Mouse (Mus musculus) CH12.LX (cell line): Measurements from ENCODE around the gene Mroh2b. TPM values are rescaled to one million over a fixed set of nuclear protein-coding genes. Genes with fewer than 3 reads are reported as not detected.

Experiments
- DNase-seq: peaks from one replicate; pipeline ENCODE4 v3.0.0-alpha.2; 2013; ENCODE audit errors: extremely low read depth
- H3K27ac ChIP-seq: 2 replicates; pipeline ENCODE4 v1.5.1; 2012; ENCODE audit warnings: low read depth, mild to moderate bottlenecking, control low read depth, moderate library complexity; ENCODE audit not compliant: insufficient read depth
- H3K27me3 ChIP-seq: replicated peaks from 2 replicates; pipeline ENCODE3; 2012; ENCODE audit warnings: inconsistent platforms
- H3K36me3 ChIP-seq, 2 experiments: replicated peaks in 1 of 2; 2 replicates each; pipeline versions ENCODE3 to v1.6.1; 2012; ENCODE audit warnings: inconsistent platforms in 1 of 2, low read length in 1 of 2, mild to moderate bottlenecking in 1 of 2, mixed read lengths in 1 of 2, moderate library complexity in 1 of 2; ENCODE audit not compliant: control insufficient read depth in 1 of 2, insufficient read depth in 1 of 2
- H3K4me1 ChIP-seq, 2 experiments: 2 replicates each; pipeline ENCODE4 v1.6.1; 2012; ENCODE audit warnings: inconsistent platforms in 1 of 2, moderate library complexity in 1 of 2; ENCODE audit not compliant: insufficient read depth in 2 of 2, control insufficient read depth in 1 of 2
- H3K4me2 ChIP-seq: 2 replicates; pipeline ENCODE4 v1.6.1; 2012; ENCODE audit warnings: low read depth, mild to moderate bottlenecking, control low read depth; ENCODE audit not compliant: poor library complexity, insufficient read depth, severe bottlenecking
- H3K4me3 ChIP-seq, 3 experiments: fragments of 150-350 bp in 1 of 3; sonication (generic) in 1 of 3; replicated peaks in 1 of 3; 2 replicates each; pipeline versions ENCODE3 to v1.5.1; 2011 to 2012; ENCODE audit warnings: low read depth in 2 of 3, low read length in 2 of 3, mild to moderate bottlenecking in 2 of 3, moderate library complexity in 2 of 3, control low read depth in 1 of 3, improper control_type of control experiment in 1 of 3, inconsistent platforms in 1 of 3, mixed read lengths in 1 of 3; ENCODE audit not compliant: poor library complexity in 1 of 3
- H3K79me2 ChIP-seq: replicated peaks from 2 replicates; pipeline ENCODE4 v1.6.1; 2012; ENCODE audit warnings: mild to moderate bottlenecking, moderate library complexity; ENCODE audit not compliant: control insufficient read depth, poor library complexity, insufficient read depth, severe bottlenecking; ENCODE audit errors: extremely low read depth
- H3K9ac ChIP-seq: 2 replicates; pipeline ENCODE4 v1.6.1; 2012; ENCODE audit warnings: low read depth, mild to moderate bottlenecking, control low read depth, moderate library complexity; ENCODE audit not compliant: insufficient read depth
- H3K9me3 ChIP-seq: replicated peaks from 2 replicates; pipeline ENCODE3; 2012; ENCODE audit warnings: low read length, inconsistent platforms, mixed read lengths
- BHLHE40 ChIP-seq: IDR thresholded peaks from 2 replicates; pipeline ENCODE4 v1.6.1; 2011; ENCODE audit warnings: mild to moderate bottlenecking, low read depth, low read length, improper control_type of control experiment
- CHD1 ChIP-seq: IDR thresholded peaks from 2 replicates; pipeline ENCODE4 v1.6.1; 2012; ENCODE audit warnings: low read depth, low read length, improper control_type of control experiment, inconsistent platforms
- CHD2 ChIP-seq: IDR thresholded peaks from 2 replicates; pipeline ENCODE4 v1.6.1; 2011; ENCODE audit warnings: low read length, improper control_type of control experiment
- CTCF ChIP-seq, 2 experiments: IDR thresholded peaks in 1 of 2; conservative IDR thresholded peaks in 1 of 2; 2 replicates each; pipeline ENCODE4 v1.5.1; 2011 to 2012; ENCODE audit warnings: low read depth in 2 of 2, low read length in 2 of 2, improper control_type of control experiment in 1 of 2, inconsistent platforms in 1 of 2, mild to moderate bottlenecking in 1 of 2, moderate library complexity in 1 of 2
- E2F4 ChIP-seq: IDR thresholded peaks from 2 replicates; pipeline ENCODE4 v1.6.1; 2011; ENCODE audit warnings: low read depth, low read length, improper control_type of control experiment; ENCODE audit not compliant: insufficient replicate concordance
- ELF1 ChIP-seq: IDR thresholded peaks from 2 replicates; pipeline ENCODE4 v1.6.1; 2014; ENCODE audit warnings: low read depth, mild to moderate bottlenecking, inconsistent platforms, low read length, improper control_type of control experiment
- EP300 ChIP-seq: IDR thresholded peaks from 2 replicates; pipeline ENCODE4 v1.6.1; 2011; ENCODE audit warnings: low read length, improper control_type of control experiment
- ETS1 ChIP-seq: conservative IDR thresholded peaks from 2 replicates; pipeline ENCODE4 v1.6.1; 2012; ENCODE audit warnings: low read depth, mild to moderate bottlenecking, inconsistent platforms, low read length, improper control_type of control experiment, moderate library complexity
- HCFC1 ChIP-seq: IDR thresholded peaks from 2 replicates; pipeline ENCODE4 v1.6.1; 2012; ENCODE audit warnings: low read depth, mild to moderate bottlenecking, inconsistent platforms, low read length, improper control_type of control experiment
- IRF4 ChIP-seq: IDR thresholded peaks from 2 replicates; pipeline ENCODE4 v1.6.1; 2014; ENCODE audit warnings: low read depth, mild to moderate bottlenecking, inconsistent platforms, low read length, improper control_type of control experiment
- JUND ChIP-seq: conservative IDR thresholded peaks from 2 replicates; pipeline ENCODE4 v1.6.1; 2011; ENCODE audit warnings: low read depth, low read length, improper control_type of control experiment
- MEF2A ChIP-seq: IDR thresholded peaks from 2 replicates; pipeline ENCODE4 v1.6.1; 2014; ENCODE audit warnings: low read depth, mild to moderate bottlenecking, inconsistent platforms, low read length, improper control_type of control experiment, borderline replicate concordance
- MXI1 ChIP-seq: IDR thresholded peaks from 2 replicates; pipeline ENCODE4 v1.6.1; 2011; ENCODE audit warnings: mild to moderate bottlenecking, low read depth, low read length, improper control_type of control experiment
- MYC ChIP-seq: IDR thresholded peaks from 2 replicates; pipeline ENCODE4 v1.6.1; 2011; ENCODE audit warnings: low read depth, mild to moderate bottlenecking, improper control_type of control experiment, low read length
- NELFE ChIP-seq: IDR thresholded peaks from 2 replicates; pipeline ENCODE4 v1.6.1; 2011; ENCODE audit warnings: low read depth, low read length, improper control_type of control experiment
- PAX5 ChIP-seq: IDR thresholded peaks from 2 replicates; pipeline ENCODE4 v1.6.1; 2012; ENCODE audit warnings: low read length, inconsistent platforms, mixed read lengths
- POLR2A ChIP-seq: IDR thresholded peaks from 2 replicates; pipeline ENCODE4 v1.6.1; 2011; ENCODE audit warnings: low read depth, mild to moderate bottlenecking, improper control_type of control experiment, low read length
- RAD21 ChIP-seq: IDR thresholded peaks from 2 replicates; pipeline ENCODE4 v1.6.1; 2011; ENCODE audit warnings: low read depth, mild to moderate bottlenecking, low read length, improper control_type of control experiment, moderate library complexity
- TBP ChIP-seq: conservative IDR thresholded peaks from 2 replicates; pipeline ENCODE4 v1.6.1; 2011; ENCODE audit warnings: low read depth, low read length, improper control_type of control experiment
- UBTF ChIP-seq: IDR thresholded peaks from 2 replicates; pipeline ENCODE4 v1.6.1; 2012; ENCODE audit warnings: low read depth, mild to moderate bottlenecking, inconsistent platforms, low read length, improper control_type of control experiment, moderate library complexity
- USF2 ChIP-seq: conservative IDR thresholded peaks from 2 replicates; pipeline ENCODE4 v1.6.1; 2011; ENCODE audit warnings: low read depth, low read length, improper control_type of control experiment
- ZC3H11A ChIP-seq: IDR thresholded peaks from 2 replicates; pipeline ENCODE4 v1.6.1; 2012; ENCODE audit warnings: low read depth, mild to moderate bottlenecking, inconsistent platforms, low read length, improper control_type of control experiment
- ZKSCAN1 ChIP-seq: IDR thresholded peaks from 2 replicates; pipeline ENCODE4 v1.6.1; 2012; ENCODE audit warnings: low read depth, inconsistent platforms, low read length, improper control_type of control experiment, borderline replicate concordance
- dilution Hi-C: fragments of 300-500 bp; cut with MboI; formaldehyde crosslinking; loops from 2 replicates; pipeline ENCODE4 v1.14.3; 2020; ENCODE audit warnings: low sequenced_read_pairs; ENCODE audit not compliant: extremely low pct_unique_long_range_greater_than_20kb, extremely low pct_ligation_motif_present
- in situ Hi-C: fragments of 300-500 bp; cut with MboI; formaldehyde crosslinking; loops from 3 replicates; pipeline ENCODE4 v1.14.3; 2019; ENCODE audit warnings: low sequenced_read_pairs, low pct_ligation_motif_present, low pct_unique_long_range_greater_than_20kb, mixed read lengths
- polyA plus RNA-seq: library from polyadenylated mRNA; unstranded; fragments of >175 nt; gene quantifications from 2 replicates; pipeline ENCODE4 v1.2.1, GENCODE M21; 2012; ENCODE audit warnings: low read depth; ENCODE audit not compliant: insufficient read length
- total RNA-seq, 2 experiments: library from RNA; depleted of rRNA; stranded (reverse); fragments of 300-350 nt in 1 of 2; fragments of >200 nt in 1 of 2; gene quantifications; 2 replicates each; pipeline ENCODE4 v1.2.3; 2012 to 2014

Mroh2b gene
- total RNA-seq (2012; rRNA removed) (not detected in 2 replicates), total RNA-seq (2014; rRNA removed) (not detected in 2 replicates), polyA plus RNA-seq (not detected in 2 replicates)

DNA sequence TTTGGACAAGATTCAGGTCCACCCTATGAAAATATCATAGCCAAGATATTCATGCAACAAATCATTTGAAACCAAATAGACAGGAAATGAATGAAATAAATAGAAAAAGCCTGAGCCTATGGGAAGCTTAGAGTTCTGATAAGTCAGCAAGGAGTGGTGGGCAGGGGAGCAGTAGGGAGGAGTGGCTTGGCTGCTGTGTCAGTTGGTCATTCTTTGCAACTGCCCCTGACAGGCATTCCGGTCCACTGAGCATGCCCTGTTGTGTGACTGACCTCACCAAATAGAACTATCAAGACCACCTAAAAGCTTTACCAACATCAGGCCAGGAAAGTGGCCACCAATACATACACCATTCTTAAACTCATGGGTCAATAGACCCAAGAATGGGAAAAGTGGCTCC, at the start of gene Mroh2b:
TSS of gene Mroh2b (plus strand) at position 301 of the 400 bp plus-strand sequence.
- no peak for TF ChIP-seq ETS1
- no peak for TF ChIP-seq RAD21
- no peak for TF ChIP-seq BHLHE40
- no peak for TF ChIP-seq CHD1
- TF ChIP-seq POLR2A, result no peak
- no peak for TF ChIP-seq NELFE
- TF ChIP-seq USF2, result no peak
- no peak for TF ChIP-seq UBTF
- TF ChIP-seq TBP, result no peak
- no peak for TF ChIP-seq ZC3H11A
- no peak for TF ChIP-seq ELF1
- no peak for TF ChIP-seq ZKSCAN1
- no peak for TF ChIP-seq CHD2
- TF ChIP-seq MEF2A, result no peak
- Histone ChIP-seq H3K9me3 (no peaks in the 10 kb centered on the region), H3K4me3 (no peak within 1 kb of the TSS), H3K4me1 (peaks cover 0 to 2% of the 10 kb centered on the region in 2 experiments; a peak in 1 of 4 replicates), H3K36me3 (no peaks in the 10 kb centered on the region), H3K27me3 (no peaks in the 10 kb centered on the region), H3K9ac (no peak within 1 kb of the TSS), H3K4me2 (no peak within 1 kb of the TSS), H3K79me2 (no peaks in the 10 kb centered on the region), H3K27ac (no peak within 1 kb of the TSS)
- dilution Hi-C loops (no loop called here), in situ Hi-C loops (no loop called here)
- DNase-seq, result no peak

DNA sequence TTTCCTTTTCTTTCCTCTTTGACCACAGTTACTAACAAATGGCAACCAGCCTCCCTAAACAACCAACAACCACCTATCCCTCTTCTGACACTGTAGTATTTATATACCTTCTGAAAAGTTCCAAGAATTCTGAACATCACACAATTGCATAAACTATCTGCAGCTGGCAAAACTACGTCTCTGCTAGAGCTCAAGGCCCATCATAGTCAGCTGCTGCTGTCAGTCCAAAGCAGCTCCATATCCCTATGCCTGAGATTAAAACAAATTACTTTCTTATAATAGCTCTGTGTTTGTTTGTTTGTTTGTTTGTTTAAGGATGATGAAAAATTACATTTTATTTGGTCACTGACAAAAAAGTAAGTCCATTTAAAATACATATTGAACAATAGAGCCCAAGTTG, 48.5 kb upstream of the Mroh2b start:
- Histone ChIP-seq H3K27me3 (no peaks in the 10 kb centered on the region), H3K9me3 (no peaks in the 10 kb centered on the region), H3K27ac (no peak overlapping the region), H3K9ac (no peak overlapping the region), H3K79me2 (no peaks in the 10 kb centered on the region), H3K4me1 (no peaks in the 10 kb centered on the region), H3K36me3 (no peaks in the 10 kb centered on the region), H3K4me2 (no peak overlapping the region), H3K4me3 (no peak overlapping the region)
- TF ChIP-seq IRF4 (no peak), BHLHE40 (no peak), EP300 (no peak), ZKSCAN1 (no peak), E2F4 (no peak), HCFC1 (no peak), MXI1 (no peak), JUND (no peak), CTCF (conservative IDR thresholded peaks at IDR 0.05 in 1 of 2, IDR thresholded peaks at IDR 0.05 in 1 of 2; ENCODE audit: low read depth in 2 of 2, low read length in 2 of 2) (no peak), USF2 (no peak), MYC (no peak), PAX5 (no peak)
- in situ Hi-C loops (no loop called here), dilution Hi-C loops (no loop called here)
- no peak for DNase-seq
